Mouse (Mus musculus) G1E (cell line): ENCODE data around the gene Olfr224.

ENCODE experiments used
- CTCF ChIP-seq: IDR thresholded peaks from 2 replicates; pipeline ENCODE4 v1.5.1; 2012; ENCODE audit warnings: low read depth, low read length, inconsistent platforms, mixed read lengths
- GATA1 ChIP-seq: IDR thresholded peaks from 2 replicates; pipeline ENCODE4 v1.6.1; 2012; ENCODE audit warnings: borderline replicate concordance, low read length, inconsistent platforms, mixed read lengths
- TAL1 ChIP-seq: conservative IDR thresholded peaks from 2 replicates; pipeline ENCODE4 v1.6.1; 2012; ENCODE audit warnings: low read depth, low read length, inconsistent platforms, mixed read lengths

DNA sequence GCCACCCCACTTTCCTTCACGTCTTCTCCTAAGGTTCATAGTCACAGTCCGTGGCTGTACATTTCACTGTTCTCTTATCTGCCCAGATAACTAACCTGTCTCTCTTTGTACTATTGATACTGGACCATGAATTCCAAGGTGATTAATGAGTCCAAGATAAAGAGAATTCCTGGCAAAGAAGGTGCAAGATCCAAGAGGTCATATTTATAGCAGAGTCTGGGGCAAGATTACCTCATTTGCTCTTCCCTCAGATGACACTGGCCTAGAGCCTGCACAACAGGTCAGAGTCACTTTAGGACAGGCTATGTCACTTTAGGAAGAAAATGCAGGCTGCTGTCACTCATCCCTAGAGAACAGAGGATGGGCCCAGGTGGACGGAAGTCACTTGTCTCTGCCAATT, 34.9 kb upstream of the Olfr224 start:
- TF ChIP-seq TAL1 (no peak), GATA1 (no peak), CTCF (no peak)
